22 mouse cellular contexts compared by ENCODE assay signal in the genomic region with DNA sequence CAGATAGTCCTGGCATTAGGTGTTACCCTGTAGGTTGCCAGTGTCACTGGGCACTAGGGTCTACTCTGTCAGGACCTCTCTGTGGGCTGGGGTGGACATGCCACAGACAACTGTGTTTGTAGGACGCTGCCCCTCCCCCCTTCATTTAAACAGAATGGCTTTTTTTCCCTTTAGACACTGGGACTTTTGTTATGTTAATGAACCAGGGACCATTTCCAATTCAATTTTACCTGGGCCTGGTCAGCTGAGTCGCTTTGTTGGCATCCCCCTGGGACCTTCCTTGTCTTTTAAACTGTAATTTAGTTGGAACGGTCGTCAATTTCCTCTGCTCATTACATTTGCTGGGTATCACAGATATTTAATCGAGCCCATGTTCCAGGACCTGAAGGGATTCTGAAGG.
DNase-seq lines count a peak whose midpoint lies in the region; ATAC-seq and TF ChIP-seq lines count a peak whose summit lies in the region.
"Had no signal": no experiment of that assay in that cellular context is flagged by ENCODE, and none has a peak within 500 bp of the region (broad histone marks: within the 10 kb centered on the region; RNA-seq: fewer than 3 reads in every experiment).

No protein-coding gene starts in this region.

- no peak overlapping the region for H3K9ac ChIP-seq in forebrain, embryonic 14.5 days (ENCODE audit: low read length)
- no peak overlapping the region for H3K9ac ChIP-seq in forebrain, postnatal 0 days
- no peak overlapping the region for H3K9ac ChIP-seq in midbrain, embryonic 14.5 days (replicated peaks; ENCODE audit: low read length)
- no peak overlapping the region for H3K9ac ChIP-seq in midbrain, embryonic 13.5 days (replicated peaks)
- no peak overlapping the region for H3K9ac ChIP-seq in ES-E14 (ENCODE audit: insufficient read depth, low read depth, low read length, poor library complexity, severe bottlenecking)
- H3K9ac ChIP-seq: liver, embryonic 15.5 days; lung, embryonic 15.5 days had no signal

- H3K27me3 ChIP-seq in forebrain, embryonic 14.5 days (replicated peaks; ENCODE audit: control insufficient read depth, insufficient read depth, low read length) = no peaks in the 10 kb centered on the region
- no peaks in the 10 kb centered on the region for H3K27me3 ChIP-seq in forebrain, postnatal 0 days (ENCODE audit: insufficient read depth, low read length)
- no peaks in the 10 kb centered on the region for H3K27me3 ChIP-seq in midbrain, embryonic 14.5 days (ENCODE audit: control insufficient read depth, insufficient read depth, low read length)
- peaks cover 28% of the 10 kb centered on the region for H3K27me3 ChIP-seq in midbrain, embryonic 13.5 days
- H3K27me3 ChIP-seq: liver, embryonic 15.5 days; lung, embryonic 15.5 days had no signal

- TF ChIP-seq CTCF in forebrain, postnatal 0 days (IDR thresholded peaks at IDR 0.05; ENCODE audit: low read depth) = no peak

- H3K36me3 ChIP-seq in forebrain, embryonic 14.5 days (ENCODE audit: control insufficient read depth, insufficient read depth, low read length) = no peaks in the 10 kb centered on the region
- H3K36me3 ChIP-seq in forebrain, postnatal 0 days (ENCODE audit: insufficient read depth) = no peaks in the 10 kb centered on the region
- no peaks in the 10 kb centered on the region for H3K36me3 ChIP-seq in midbrain, embryonic 14.5 days (ENCODE audit: control insufficient read depth, insufficient read depth, low read length)
- H3K36me3 ChIP-seq in midbrain, embryonic 13.5 days = no peaks in the 10 kb centered on the region
- no peaks in the 10 kb centered on the region for H3K36me3 ChIP-seq in ES-E14 (ENCODE audit: control insufficient read depth, insufficient read depth, low read length, poor library complexity, severe bottlenecking)
- H3K36me3 ChIP-seq: heart, embryonic 10.5 days; limb, embryonic 10.5 days; liver, embryonic 15.5 days; lung, embryonic 15.5 days had no signal

- H3K4me2 ChIP-seq in forebrain, embryonic 14.5 days (ENCODE audit: low read length) = no peak overlapping the region
- H3K4me2 ChIP-seq in forebrain, postnatal 0 days (ENCODE audit: low read depth) = no peak overlapping the region
- H3K4me2 ChIP-seq in midbrain, embryonic 14.5 days (ENCODE audit: low read length) = no peak overlapping the region
- H3K4me2 ChIP-seq in midbrain, embryonic 13.5 days (replicated peaks) = no peak overlapping the region
- H3K4me2 ChIP-seq: liver, embryonic 15.5 days; lung, embryonic 15.5 days had no signal

- no peak for ATAC-seq in forebrain, embryonic 14.5 days
- ATAC-seq in forebrain, postnatal 0 days = no peak
- ATAC-seq in midbrain, embryonic 14.5 days (ENCODE audit: low FRiP score, low TSS enrichment) = no peak
- ATAC-seq in midbrain, embryonic 13.5 days = no peak; the same call in 1 of the 2 replicates

- no peaks in the 10 kb centered on the region for H3K9me3 ChIP-seq in forebrain, embryonic 14.5 days (replicated peaks; ENCODE audit: control insufficient read depth, low read length)
- no peaks in the 10 kb centered on the region for H3K9me3 ChIP-seq in forebrain, postnatal 0 days (ENCODE audit: low read length)
- H3K9me3 ChIP-seq in midbrain, embryonic 14.5 days (ENCODE audit: control insufficient read depth, low read length) = no peaks in the 10 kb centered on the region
- H3K9me3 ChIP-seq in midbrain, embryonic 13.5 days = no peaks in the 10 kb centered on the region
- no peaks in the 10 kb centered on the region for H3K9me3 ChIP-seq in ES-E14 (ENCODE audit: control insufficient read depth, insufficient read depth, low read depth, low read length)
- H3K9me3 ChIP-seq: heart, embryonic 10.5 days; limb, embryonic 10.5 days; liver, embryonic 15.5 days; lung, embryonic 15.5 days had no signal

- intact Hi-C loops in left cerebral cortex, postnatal 25 days (cut with DNase I) = no loop called here

- H3K4me3 ChIP-seq in forebrain, embryonic 14.5 days (ENCODE audit: low read depth, low read length) = no peak overlapping the region
- H3K4me3 ChIP-seq in forebrain, postnatal 0 days (ENCODE audit: low read depth, low read length) = no peak overlapping the region
- no peak overlapping the region for H3K4me3 ChIP-seq in midbrain, embryonic 14.5 days (replicated peaks; ENCODE audit: low read depth, low read length)
- H3K4me3 ChIP-seq in midbrain, embryonic 13.5 days (replicated peaks) = no peak overlapping the region
- peak overlapping the region in 1 of 2 experiments; percentile 19; a peak in 2 of 4 replicates for H3K4me3 ChIP-seq in ES-E14 (ENCODE audit: insufficient read depth in 1 of 2, low read depth in 1 of 2, low read length in 2 of 2, poor library complexity in 1 of 2, severe bottlenecking in 1 of 2)
- H3K4me3 ChIP-seq: heart, embryonic 10.5 days; limb, embryonic 10.5 days; liver, embryonic 15.5 days; lung, embryonic 15.5 days; myocyte had no signal

- 4% methylated on average over 5 of the region's 5 CpGs for WGBS in forebrain, embryonic 14.5 days
- WGBS in forebrain, postnatal 0 days = 12% methylated on average over 5 of the region's 5 CpGs
- WGBS in midbrain, embryonic 14.5 days = 6% methylated on average over 5 of the region's 5 CpGs
- WGBS in midbrain, embryonic 13.5 days = 8% methylated on average over 5 of the region's 5 CpGs

- in situ Hi-C loops in ES-E14 (cut with MboI; ENCODE audit: low sequenced_read_pairs in 2 of 2, unreplicated experiment in 2 of 2) = no loop called here

- H3K27ac ChIP-seq in forebrain, embryonic 14.5 days (ENCODE audit: low read depth, low read length) = 0 out of 2 replicates have a peak overlapping the region, but pooled peaks have one; percentile 21
- H3K27ac ChIP-seq in forebrain, postnatal 0 days (ENCODE audit: low read depth, low read length) = no peak overlapping the region
- H3K27ac ChIP-seq in midbrain, embryonic 14.5 days (replicated peaks; ENCODE audit: low read depth, low read length) = no peak overlapping the region
- no peak overlapping the region for H3K27ac ChIP-seq in midbrain, embryonic 13.5 days
- H3K27ac ChIP-seq in ES-E14 (ENCODE audit: insufficient read depth, low read depth, low read length, poor library complexity, severe bottlenecking) = no peak overlapping the region
- H3K27ac ChIP-seq: liver, embryonic 15.5 days; lung, embryonic 15.5 days; stomach, postnatal 0 days had no signal

- H3K4me1 ChIP-seq in forebrain, embryonic 14.5 days (ENCODE audit: control insufficient read depth, insufficient read depth, low read length) = peaks cover 13% of the 10 kb centered on the region
- H3K4me1 ChIP-seq in forebrain, postnatal 0 days (ENCODE audit: insufficient read depth) = no peaks in the 10 kb centered on the region
- H3K4me1 ChIP-seq in midbrain, embryonic 14.5 days (ENCODE audit: control insufficient read depth, insufficient read depth, low read length) = peaks cover 15% of the 10 kb centered on the region
- peaks cover 16% of the 10 kb centered on the region for H3K4me1 ChIP-seq in midbrain, embryonic 13.5 days (replicated peaks)
- peaks cover 7 to 27% of the 10 kb centered on the region in 2 experiments; a peak in 3 of 4 replicates for H3K4me1 ChIP-seq in ES-E14 (ENCODE audit: control insufficient read depth in 2 of 2, insufficient read depth in 2 of 2, low read length in 2 of 2, poor library complexity in 1 of 2)
- H3K4me1 ChIP-seq: liver, embryonic 15.5 days; lung, embryonic 15.5 days had no signal

- no peak for DNase-seq in forebrain, embryonic 14.5 days (ENCODE audit: low spot score)
- DNase-seq in forebrain, postnatal 0 days = no peak
- peak; percentile 60 for DNase-seq in midbrain, embryonic 14.5 days
- DNase-seq in ES-E14 (ENCODE audit: low read depth, low spot score) = peak; percentile 36
- DNase-seq in embryo, embryonic 9.5 days (ENCODE audit: extremely low spot score) = peak; percentile 3
- no peak for DNase-seq in left cerebral cortex, postnatal 25 days (ENCODE audit: low spot score in 2 of 2)
- no peak for DNase-seq in kidney, adult 18-20 months
- DNase-seq: adrenal gland, postnatal 36 days; cerebellum, adult 11-12 months; cerebellum, postnatal 14 days; kidney, adult 8-10 months; kidney, postnatal 14 days; liver; lung, postnatal 4 days; thymus, adult 2 months had no signal

TF ChIP-seq in ES-E14, 5 proteins besides CTCF, POLR2A, EP300 and RAD21:
- TF ChIP-seq MAFK (IDR thresholded peaks at IDR 0.05; ENCODE audit: insufficient read depth, low read depth, low read length) (no peak), ZC3H11A (IDR thresholded peaks at IDR 0.05; ENCODE audit: borderline replicate concordance, low read depth, low read length) (no peak), CHD2 (IDR thresholded peaks at IDR 0.05; ENCODE audit: low read depth, low read length) (0 out of 2 replicates have a peak, but pooled peaks have one; percentile 18), ZNF384 (IDR thresholded peaks at IDR 0.05; ENCODE audit: low read depth, low read length) (peak; percentile 74), HCFC1 (IDR thresholded peaks at IDR 0.05; ENCODE audit: borderline replicate concordance, insufficient read depth, low read length) (no peak)

Comparison
In these comparisons a context has a peak if more than half of its experiments do, and no peak if none do; other contexts are left out.
1. DNase-seq: peak in midbrain, embryonic 14.5 days (single experiment), ES-E14 (single experiment) and embryo, embryonic 9.5 days (single experiment); none in forebrain, embryonic 14.5 days (single experiment), forebrain, postnatal 0 days (single experiment), left cerebral cortex, postnatal 25 days (0 of 2) and kidney, adult 18-20 months (single experiment).